Mouse (Mus musculus): ENCODE measurements at regions not wholly inside any gene's neighbourhood (a gene's known extent, or its start where the extent isn't known, plus 50 kb on each side); places are given as distances from the start of the nearest gene placed in this dataset.
"Not testable (repeated sequence)": the region's sequence is repeated elsewhere in the genome, so short reads cannot be mapped to it uniquely, and the experiment has no call there.

DNA sequence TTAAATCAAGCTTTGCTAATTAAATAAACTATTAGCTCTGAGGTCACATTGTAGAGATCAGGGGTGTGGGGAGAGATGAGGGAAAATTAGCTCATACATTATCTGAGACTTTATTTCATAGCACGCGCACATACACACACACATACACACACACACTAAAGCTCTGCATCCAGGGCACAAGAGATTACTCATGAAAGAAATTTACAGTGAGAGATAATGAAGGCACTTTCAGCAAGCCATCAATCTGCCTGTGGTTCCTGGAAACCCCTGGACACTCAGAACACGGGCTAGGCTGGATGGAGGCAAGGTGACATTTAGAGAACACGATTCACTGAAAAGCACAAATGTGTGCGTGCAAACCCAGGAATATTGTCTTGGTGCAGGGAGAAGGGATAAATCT, 60.2 kb downstream of the Scg2 start:
- no peak for DNase-seq (ENCODE audit: low read depth, low spot score)

DNA sequence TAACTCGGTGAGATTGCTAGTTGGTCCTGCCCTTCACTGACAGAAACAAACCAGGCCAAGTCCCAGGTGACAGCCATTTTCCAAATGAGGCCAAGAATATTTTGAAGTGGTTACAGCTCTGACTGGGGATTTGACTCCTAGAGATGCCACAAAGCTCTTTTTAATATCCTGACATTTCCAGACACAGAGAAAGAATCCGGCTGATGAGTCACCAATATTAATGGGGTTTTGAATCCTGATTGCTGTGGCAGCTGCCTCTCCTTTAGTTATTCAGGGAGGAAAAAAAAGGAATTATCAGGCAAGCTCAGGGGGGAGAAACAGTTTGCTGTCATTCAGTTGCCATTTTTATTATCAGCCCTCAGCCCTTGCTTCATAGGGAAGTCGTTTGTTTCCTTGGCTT, 65.1 kb downstream of the Scg2 start:
- no peak for DNase-seq (ENCODE audit: low read depth, low spot score)

DNA sequence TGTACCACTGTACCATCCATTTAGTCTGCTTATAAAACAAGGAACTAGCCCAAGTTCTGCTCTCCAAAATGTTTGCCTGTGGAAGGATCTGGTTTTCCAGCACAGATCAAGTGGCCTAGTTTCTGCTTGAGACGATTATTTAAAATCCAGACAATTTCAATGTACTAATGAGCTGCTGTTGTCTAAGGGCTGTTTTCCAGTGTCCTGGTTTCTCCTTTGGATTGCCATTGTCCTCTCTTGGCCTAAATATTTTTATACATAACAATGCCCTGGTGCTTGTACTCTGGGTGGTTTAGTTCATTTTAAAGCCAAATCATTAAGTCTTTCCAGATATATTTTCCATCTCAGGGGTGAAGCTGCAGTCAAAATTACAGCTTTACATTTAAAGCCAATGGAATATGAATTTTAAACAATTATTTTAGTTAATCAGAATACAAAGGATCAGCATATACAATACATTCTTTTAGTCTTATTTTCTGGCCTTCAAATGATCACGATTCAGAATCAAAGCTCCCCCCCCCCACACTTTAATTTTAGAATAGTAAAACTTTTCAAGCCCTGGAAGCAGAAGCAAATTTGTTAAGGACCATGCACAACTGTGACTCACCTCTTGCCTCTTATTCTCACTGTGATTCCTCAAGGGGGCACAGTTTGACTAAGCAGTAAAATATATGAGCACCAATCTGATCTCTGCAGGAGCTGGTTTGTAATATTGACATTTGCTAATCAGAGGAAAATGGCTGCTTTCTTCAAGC, 82.5 kb downstream of the Scg2 start:
- DNase-seq (ENCODE audit: low read depth, low spot score), result no peak

DNA sequence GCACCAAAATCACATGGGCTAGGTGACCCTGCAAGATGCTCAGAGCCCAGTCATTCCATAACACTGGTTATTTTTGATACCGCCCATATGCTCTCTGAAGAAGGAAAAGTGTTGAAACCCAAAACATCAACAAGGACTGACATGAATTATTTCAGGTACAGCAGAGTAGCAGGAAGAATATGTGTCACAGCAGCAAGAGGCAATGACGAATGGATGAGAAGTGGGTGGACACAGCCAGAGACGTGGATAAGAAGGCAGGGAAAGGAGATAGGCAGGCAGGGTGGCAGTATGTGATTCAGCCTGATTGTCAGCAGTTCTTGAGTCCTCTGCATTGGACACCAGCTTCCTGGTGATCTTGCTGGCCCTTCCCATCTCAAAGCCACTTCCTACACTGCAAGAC, 93.4 kb downstream of the Scg2 start:
- DNase-seq (ENCODE audit: low read depth, low spot score), result no peak

DNA sequence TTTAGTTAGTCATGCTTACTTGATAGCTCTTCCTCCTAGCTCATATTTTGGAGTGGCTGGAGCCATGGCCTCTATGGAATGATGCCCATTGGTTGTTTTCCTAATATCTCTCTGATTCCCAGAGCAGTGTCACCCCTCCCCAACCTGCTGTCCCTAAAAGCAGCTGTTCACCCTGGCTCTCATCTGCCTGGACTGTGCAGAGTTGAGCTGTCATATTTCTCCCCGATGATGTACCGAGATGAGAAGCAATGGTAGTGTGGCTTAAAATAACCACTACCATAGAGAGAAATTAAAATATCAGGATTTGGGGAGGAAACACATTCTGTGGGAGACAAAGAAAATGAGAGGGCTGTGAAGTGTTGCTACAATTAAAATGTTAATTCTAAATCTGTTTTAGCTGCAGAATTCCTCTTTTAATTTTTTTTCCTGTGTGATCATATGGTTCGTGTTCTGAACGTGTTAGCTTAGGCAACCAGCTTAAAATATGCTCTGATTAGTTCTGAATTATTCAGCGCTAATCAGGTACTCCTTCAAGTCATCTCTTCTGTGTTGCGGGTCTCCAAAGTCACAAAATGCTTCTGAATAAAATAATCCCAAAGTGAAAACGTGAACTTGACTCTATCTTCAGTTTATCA, 104.3 kb downstream of the Scg2 start:
- DNase-seq (ENCODE audit: low read depth, low spot score), result no peak

DNA sequence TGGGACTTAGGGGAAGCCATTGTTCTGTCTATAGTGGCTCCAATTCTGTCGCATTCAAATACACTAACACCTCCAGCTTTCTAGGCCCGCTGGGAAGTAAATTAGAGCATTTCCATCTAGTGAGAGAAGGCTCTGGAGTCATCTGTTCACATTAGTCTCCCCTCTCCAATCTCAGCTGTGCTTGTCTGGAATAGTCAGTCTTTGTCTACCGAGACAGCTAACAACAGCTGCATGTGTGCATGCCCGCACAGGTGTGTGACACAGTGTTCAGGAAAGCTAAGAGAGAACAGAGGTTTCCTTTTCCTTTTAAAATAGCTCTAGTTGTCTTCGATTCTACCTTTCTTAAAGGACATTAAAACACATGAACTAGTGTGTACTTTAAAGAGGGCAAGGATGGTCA, 122.7 kb downstream of the Scg2 start:
- DNase-seq (ENCODE audit: low read depth, low spot score), result no peak

DNA sequence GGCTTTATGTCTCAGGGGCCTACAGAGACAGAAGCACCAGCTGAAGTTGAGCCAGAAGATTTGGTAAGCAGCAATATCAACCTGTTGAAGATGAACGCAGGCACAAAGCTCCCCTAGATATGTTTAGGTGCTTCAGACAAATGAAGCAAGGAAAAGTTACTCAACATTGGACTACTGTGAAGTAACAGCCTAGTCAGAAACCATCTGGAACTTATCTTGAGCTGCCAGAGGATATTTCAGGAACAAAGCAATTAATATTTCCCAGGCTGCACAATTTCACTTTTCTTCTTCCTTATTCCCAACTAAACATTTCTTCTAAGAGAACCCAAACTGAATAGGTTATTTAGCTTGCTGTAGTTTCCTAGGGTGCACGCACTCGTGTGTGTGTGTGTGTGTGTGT, 125.1 kb downstream of the Scg2 start:
- no peak for DNase-seq (ENCODE audit: low read depth, low spot score)

DNA sequence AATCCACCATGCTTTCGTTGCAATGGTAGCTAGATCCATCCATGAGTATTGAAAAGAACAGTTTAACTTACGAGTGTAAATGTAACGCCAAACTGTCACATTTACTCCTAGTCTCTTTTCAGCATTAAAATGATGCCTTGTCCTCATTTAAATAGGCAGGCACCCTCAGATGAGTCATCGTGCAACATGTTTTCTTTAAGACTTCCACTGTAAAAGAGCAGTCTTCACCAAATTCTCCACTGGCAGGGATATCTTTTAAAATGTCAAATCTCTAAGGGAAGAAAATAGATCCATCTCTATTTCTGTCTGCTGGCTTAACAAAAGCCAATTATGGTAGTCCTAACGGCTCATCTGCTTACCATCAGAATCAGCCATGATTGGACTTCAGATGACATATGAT, 127.8 kb downstream of the Scg2 start:
- DNase-seq (ENCODE audit: low read depth, low spot score), result no peak

DNA sequence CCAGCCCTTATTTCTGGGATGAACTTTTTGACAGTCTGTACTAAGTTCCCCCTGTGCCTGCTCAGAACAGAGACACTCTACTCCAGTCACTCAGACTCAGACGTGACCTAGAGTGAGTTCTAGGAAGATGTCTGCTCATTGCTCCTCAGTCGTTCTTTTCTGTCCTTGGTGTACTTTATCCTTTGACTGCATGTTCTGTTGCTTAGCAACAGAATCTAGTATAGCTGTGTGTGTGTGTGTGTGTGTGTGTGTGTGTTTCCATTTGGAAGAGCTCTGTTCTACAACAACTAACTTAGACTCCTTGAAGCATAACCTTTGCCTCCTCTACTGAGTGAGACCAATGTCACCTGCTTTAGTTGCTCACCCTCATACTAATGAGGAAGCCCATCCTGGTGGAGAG, 136.3 kb downstream of the Scg2 start:
- DNase-seq (ENCODE audit: low read depth, low spot score), result no peak

DNA sequence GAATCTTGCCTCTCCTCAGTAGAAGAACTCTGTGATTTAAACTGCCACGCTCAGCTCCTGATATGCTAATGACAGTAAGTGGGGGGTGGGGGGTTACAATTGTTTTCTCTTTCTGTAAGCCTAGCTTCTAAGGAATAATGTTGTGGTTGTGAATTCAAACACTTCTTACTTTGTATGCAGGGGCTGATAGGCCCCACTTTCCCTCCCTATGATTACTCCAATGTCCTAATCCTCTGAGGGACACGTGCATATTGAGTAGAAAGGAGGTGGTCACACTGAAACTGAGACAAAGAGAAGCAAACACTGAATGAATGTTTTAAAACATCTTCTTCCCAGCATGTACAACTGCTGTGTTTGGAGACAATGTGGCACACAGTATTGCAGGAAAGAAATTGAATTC, 140.3 kb downstream of the Scg2 start:
- DNase-seq (ENCODE audit: low read depth, low spot score), result no peak

DNA sequence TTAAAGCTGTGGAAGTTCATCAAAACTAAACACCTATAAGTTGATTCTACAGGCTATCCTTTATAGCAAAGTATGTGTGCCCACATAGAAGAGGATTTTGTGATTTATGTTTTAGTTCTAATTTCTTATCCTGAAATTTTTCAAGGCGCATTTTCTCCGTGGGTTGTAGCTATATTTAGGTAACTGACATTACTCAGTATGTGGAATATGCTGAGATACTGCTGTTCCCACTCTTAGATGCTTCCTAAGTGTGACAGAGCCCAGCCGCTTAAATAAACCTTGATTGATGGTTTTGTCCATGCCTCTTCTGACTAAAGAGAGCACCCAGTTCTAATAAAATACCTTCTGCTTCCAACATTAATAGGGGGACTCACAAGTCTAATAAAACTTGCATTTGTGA, 180.2 kb downstream of the Scg2 start:
- no peak for DNase-seq (ENCODE audit: low read depth, low spot score)

DNA sequence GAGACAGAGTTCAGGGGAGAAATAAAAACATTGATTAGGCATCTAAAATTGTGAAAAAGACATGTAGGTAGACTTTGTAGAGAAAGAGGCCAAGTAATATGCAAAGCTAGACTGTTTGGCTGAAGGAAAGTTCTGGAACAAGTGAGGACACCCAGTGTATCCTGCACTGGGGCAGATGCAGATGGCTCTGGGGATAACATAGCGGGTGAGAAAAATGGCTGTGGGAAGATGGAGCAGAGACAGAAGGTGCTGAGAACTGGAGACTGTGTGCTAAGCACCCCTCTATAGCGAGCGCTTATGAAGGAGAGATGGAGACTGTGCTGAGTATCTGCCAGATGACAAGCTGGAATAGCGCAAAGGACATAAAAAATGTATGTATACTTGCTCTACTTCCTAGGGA, 226.9 kb downstream of the Scg2 start:
- no peak for DNase-seq (ENCODE audit: low read depth, low spot score)

DNA sequence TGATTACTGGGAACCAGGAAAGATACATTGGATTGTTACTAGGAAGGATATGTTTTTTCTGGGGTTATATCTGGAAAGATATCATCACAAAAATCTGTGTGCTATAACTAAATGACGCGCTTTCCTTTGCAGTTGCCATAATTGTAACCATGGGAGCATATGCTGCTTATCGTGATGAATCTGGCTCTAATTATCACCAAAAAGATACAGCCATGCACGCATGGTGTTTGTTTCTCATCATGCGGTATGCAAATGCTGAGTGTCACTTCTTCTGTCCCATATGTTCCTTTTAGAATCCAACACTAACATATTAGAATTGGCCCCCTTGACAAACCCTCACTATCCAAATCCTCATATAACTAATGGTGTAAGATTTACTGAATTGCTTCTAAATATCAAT, 227.4 kb downstream of the Scg2 start:
- no peak for DNase-seq (ENCODE audit: low read depth, low spot score)

DNA sequence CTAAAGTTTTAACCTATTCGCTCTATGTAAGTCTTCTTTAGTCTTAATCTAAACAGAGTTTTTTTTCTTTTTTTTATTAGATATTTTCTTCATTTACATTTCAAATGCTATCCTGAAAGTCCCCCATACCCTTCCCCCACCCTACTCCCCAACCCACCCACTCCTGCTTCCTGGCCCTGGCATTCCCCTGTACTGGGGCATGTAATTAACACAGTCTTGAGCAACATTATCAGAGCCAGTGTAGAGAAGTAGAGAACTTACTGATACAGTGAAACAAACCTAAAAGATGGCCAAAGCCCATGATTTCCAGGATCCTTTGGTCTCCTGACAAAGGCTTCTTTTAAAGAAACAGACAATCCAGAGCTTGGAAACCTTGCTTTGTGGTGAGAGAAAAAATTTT, 227.9 kb downstream of the Scg2 start:
- not testable (repeated sequence) for DNase-seq (ENCODE audit: low read depth, low spot score)

DNA sequence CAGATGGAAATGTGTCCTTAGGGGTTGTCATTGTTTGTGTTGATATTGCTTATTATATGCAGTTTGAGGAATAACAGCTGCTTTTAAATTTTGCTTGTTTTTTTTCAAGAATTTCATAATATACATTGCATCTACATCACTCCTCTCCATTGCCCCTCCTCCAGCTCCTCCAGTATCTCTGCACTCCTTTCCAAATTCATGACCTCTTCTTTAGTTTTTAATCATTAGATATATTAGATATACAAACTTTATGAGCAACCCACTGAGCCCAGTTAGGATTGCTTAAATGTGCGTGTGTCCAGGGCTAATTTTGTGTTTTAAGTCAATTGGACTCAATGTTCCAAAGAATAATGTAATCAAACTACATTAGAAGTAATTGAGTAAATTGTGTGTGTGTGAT, 232.7 kb downstream of the Scg2 start:
- no peak for DNase-seq (ENCODE audit: low read depth, low spot score)

DNA sequence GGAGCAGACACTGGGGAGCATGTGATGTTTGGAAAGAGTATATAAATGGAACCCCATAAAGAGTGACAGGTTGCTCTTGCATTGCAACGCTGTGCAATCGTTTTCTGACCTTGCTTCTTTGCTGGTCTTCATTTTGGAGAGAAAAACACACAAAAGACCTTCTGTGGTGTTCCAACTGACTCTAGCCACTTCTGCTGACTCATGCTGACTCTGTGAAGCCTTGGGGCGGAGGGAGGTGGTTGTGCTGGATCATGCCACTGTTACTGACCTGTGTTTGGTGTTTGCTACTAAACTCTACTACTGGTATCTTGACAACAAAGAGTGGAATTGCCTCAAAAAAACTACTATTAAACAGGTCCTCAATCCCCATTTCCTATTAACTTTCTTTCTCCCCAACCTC, 242.2 kb downstream of the Scg2 start:
- DNase-seq (ENCODE audit: low read depth, low spot score), result peak; percentile 21

DNA sequence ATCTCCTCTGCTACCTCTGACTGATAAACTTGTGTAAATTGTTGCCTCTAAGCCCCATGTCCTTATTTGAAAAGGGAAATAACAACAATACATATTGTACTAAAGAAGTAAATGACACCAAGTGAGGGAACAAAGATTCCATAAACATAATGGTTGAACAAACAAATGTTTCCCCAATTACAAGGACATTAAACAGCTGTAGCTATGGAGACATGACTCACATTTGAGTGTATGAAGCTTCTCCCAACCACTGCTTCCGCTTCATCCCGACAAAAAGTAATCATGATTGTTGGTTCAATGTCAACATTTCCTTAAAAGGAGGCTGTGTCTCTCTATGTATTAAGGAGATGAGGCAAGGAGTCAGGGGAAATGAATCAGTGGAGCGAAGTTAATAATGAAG, 248.9 kb downstream of the Scg2 start:
- DNase-seq (ENCODE audit: low read depth, low spot score), result no peak

DNA sequence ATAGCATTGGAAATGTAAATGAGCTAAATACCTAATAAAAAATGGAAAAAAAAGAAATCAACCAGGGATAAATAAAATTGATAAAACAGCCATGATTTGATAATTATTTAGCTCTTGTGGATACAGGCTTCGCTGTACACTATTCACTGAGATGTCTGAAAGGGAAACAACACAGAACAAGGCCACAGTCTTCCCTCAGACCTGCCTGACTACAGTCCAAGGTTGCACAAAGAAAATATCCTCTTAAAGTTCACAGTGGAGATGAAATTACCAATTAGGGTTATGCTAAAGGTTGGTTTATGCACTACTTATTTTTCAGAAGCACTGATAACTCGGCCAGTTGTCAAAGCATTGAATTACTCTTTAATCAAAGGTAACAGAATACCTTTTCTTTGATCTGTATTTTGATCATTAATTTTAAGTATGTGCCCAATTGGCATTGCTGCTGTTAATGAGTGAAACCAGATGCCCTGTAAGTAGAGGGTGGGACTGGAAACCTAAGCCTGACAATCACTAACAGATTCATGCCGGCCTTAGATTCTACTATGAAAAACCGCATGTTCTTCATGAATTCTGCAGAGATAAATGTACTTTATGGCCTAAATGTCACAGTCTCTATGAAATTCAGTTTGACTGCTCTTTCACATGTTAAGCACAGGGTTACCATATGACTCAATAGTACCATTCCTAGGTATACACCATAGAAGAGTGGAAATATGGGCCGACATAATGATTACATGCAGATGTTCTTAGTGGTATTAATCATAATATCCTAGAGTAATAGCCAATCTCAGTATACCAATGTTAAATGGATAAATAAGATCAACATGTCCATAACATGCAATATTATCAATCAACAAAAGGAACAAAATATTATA, 256.1 kb downstream of the Scg2 start:
- no peak for DNase-seq (ENCODE audit: low read depth, low spot score)

DNA sequence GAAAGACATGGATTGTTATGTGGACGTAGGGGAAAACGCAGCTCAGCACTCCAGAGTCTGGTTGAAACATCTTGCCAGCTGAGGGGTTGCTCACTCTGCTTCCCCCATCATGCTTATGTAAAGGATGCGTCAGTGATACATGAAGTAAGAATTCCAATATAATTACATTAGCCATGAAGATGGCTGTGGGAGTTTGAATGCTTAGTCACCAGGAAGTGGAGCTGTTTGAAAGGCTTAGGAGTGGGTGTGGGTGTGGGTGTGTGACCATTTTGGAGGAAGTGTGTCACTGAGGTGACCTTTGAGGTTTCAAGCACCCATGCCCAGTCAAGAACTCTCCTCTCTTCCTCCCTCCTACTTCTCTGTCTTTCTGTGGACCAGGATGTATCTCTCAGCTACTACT, 295.8 kb downstream of the Scg2 start:
- DNase-seq (ENCODE audit: low read depth, low spot score), result no peak

All from ZHBTc4 (cell line).